Mouse (Mus musculus): ENCODE data around the gene Uhrf1bp1. TPM values are rescaled to one million over a fixed set of nuclear protein-coding genes. Genes with fewer than 3 reads are reported as not detected.

The Uhrf1bp1 gene
- total RNA-seq, 1 experiment = 16.5 TPM

DNA sequence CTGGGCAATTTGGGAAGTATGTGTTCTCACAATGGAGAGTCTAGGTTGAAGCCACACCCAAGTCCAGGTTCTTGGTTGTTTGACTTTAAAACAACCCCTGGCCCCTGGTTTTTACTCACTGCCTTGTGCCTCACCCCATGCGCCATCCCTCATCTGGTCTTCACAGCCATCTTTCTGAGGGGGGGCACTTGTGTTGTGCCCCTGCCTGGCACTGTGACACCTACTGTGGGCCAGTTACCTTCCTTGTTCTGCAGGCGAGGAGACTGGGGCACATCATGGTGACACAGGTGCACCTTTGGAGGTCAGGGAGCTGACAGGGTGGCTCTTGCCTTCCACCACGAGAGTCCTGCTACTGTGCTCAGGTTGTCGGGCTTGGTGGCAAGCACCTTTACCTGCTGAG, 85.9 kb downstream of the Uhrf1bp1 start:
- no peak overlapping the region for H3K27ac ChIP-seq (ENCODE audit: insufficient read depth, low read depth, low read length, poor library complexity, severe bottlenecking)
- in situ Hi-C loops (cut with MboI; ENCODE audit: low sequenced_read_pairs in 2 of 2, unreplicated experiment in 2 of 2) = no loop called here
- peaks cover 8 to 35% of the 10 kb centered on the region in 2 experiments for H3K4me1 ChIP-seq (ENCODE audit: control insufficient read depth in 2 of 2, insufficient read depth in 2 of 2, low read length in 2 of 2, poor library complexity in 1 of 2)

DNA sequence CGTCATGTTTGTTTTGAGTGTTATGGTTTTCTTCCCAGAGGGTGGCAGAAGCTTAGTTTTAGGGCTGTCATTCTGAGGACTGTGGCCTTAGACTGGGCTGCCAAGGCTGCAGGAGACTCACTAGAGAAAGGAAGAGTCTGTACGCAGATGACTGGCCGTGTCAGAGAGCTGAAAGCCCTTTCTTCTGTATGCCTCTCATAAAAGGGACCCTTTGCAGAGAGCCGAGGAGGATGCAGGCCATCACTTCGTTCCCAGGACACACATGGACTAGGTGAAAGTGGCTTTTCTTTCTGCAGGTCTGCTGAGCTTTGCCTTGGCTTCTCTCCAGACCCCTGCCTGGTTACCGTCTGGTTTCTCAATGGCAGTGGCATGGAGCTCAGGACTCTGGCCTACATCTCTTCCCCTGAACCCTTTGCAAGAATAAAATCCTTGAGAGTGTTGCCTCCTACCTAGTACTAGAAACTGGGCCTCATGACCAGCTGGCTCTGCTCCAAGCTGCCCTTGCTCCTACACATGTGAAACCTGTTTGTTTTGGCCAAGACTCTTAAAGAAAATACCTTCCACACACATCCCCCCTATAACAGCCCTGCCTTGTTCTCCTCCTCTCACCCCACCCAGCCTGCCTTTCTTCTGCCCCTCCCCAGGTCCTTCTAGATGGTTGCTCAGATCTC, 89.4 kb downstream of the Uhrf1bp1 start:
- Histone ChIP-seq H3K9ac (ENCODE audit: insufficient read depth, low read depth, low read length, poor library complexity, severe bottlenecking) (no peak overlapping the region), H3K9me3 (ENCODE audit: control insufficient read depth, insufficient read depth, low read depth, low read length) (no peaks in the 10 kb centered on the region), H3K27ac (ENCODE audit: insufficient read depth, low read depth, low read length, poor library complexity, severe bottlenecking) (no peak overlapping the region), H3K4me3 (ENCODE audit: insufficient read depth in 1 of 2, low read depth in 1 of 2, low read length in 2 of 2, poor library complexity in 1 of 2, severe bottlenecking in 1 of 2) (no peak overlapping the region), H3K36me3 (ENCODE audit: control insufficient read depth, insufficient read depth, low read length, poor library complexity, severe bottlenecking) (no peaks in the 10 kb centered on the region), H3K4me1 (ENCODE audit: control insufficient read depth in 2 of 2, insufficient read depth in 2 of 2, low read length in 2 of 2, poor library complexity in 1 of 2) (peaks cover under 1 to 16% of the 10 kb centered on the region in 2 experiments; a peak in 3 of 4 replicates)
- in situ Hi-C loops (cut with MboI; ENCODE audit: low sequenced_read_pairs in 2 of 2, unreplicated experiment in 2 of 2) = no loop called here
- no peak for TF ChIP-seq ZC3H11A (IDR thresholded peaks at IDR 0.05; ENCODE audit: borderline replicate concordance, low read depth, low read length)
- TF ChIP-seq MAFK (IDR thresholded peaks at IDR 0.05; ENCODE audit: insufficient read depth, low read depth, low read length) = no peak
- TF ChIP-seq ZNF384 (IDR thresholded peaks at IDR 0.05; ENCODE audit: low read depth, low read length) = no peak
- no peak for TF ChIP-seq CHD2 (IDR thresholded peaks at IDR 0.05; ENCODE audit: low read depth, low read length)
- TF ChIP-seq HCFC1 (IDR thresholded peaks at IDR 0.05; ENCODE audit: borderline replicate concordance, insufficient read depth, low read length) = no peak
- DNase-seq (ENCODE audit: low read depth, low spot score) = no peak

More for the DNA sequence above, 85.9 kb downstream of the Uhrf1bp1 start:
- Histone ChIP-seq H3K9ac (ENCODE audit: insufficient read depth, low read depth, low read length, poor library complexity, severe bottlenecking) (no peak overlapping the region; the same call in 1 of the 2 replicates), H3K36me3 (ENCODE audit: control insufficient read depth, insufficient read depth, low read length, poor library complexity, severe bottlenecking) (no peaks in the 10 kb centered on the region), H3K4me3 (ENCODE audit: insufficient read depth in 1 of 2, low read depth in 1 of 2, low read length in 2 of 2, poor library complexity in 1 of 2, severe bottlenecking in 1 of 2) (no peak overlapping the region), H3K9me3 (ENCODE audit: control insufficient read depth, insufficient read depth, low read depth, low read length) (no peaks in the 10 kb centered on the region)
- TF ChIP-seq MAFK (IDR thresholded peaks at IDR 0.05; ENCODE audit: insufficient read depth, low read depth, low read length) (no peak), ZNF384 (IDR thresholded peaks at IDR 0.05; ENCODE audit: low read depth, low read length) (no peak), HCFC1 (IDR thresholded peaks at IDR 0.05; ENCODE audit: borderline replicate concordance, insufficient read depth, low read length) (no peak), ZC3H11A (IDR thresholded peaks at IDR 0.05; ENCODE audit: borderline replicate concordance, low read depth, low read length) (no peak), CHD2 (IDR thresholded peaks at IDR 0.05; ENCODE audit: low read depth, low read length) (no peak)
- DNase-seq (ENCODE audit: low read depth, low spot score) = no peak

DNA sequence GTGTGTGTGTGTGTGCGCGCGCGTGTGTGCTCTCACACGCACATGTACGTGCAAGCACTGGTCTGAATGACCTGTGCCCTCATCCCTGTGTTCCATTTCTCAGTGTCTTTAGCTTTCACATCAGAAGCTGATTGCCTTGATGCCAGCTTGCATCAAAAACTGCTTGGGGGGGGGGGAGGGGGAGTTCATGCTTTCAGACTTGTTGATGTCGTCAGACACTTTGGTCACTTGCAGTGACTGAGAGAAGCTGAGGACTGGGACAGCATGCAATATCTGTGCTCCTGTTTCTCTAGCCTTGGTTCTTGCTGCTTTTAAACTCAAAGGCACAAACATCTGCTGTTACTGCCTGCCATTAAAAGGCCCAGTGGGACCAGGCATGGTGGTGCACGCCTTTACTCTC, 90.1 kb downstream of the Uhrf1bp1 start:
- no peak overlapping the region for H3K27ac ChIP-seq (ENCODE audit: insufficient read depth, low read depth, low read length, poor library complexity, severe bottlenecking)
- no peak for TF ChIP-seq ZC3H11A (IDR thresholded peaks at IDR 0.05; ENCODE audit: borderline replicate concordance, low read depth, low read length)
- no peak for TF ChIP-seq HCFC1 (IDR thresholded peaks at IDR 0.05; ENCODE audit: borderline replicate concordance, insufficient read depth, low read length)
- TF ChIP-seq ZNF384 (IDR thresholded peaks at IDR 0.05; ENCODE audit: low read depth, low read length) = no peak
- no peak for TF ChIP-seq MAFK (IDR thresholded peaks at IDR 0.05; ENCODE audit: insufficient read depth, low read depth, low read length)
- no peak for TF ChIP-seq CHD2 (IDR thresholded peaks at IDR 0.05; ENCODE audit: low read depth, low read length)
- no peak overlapping the region for H3K4me3 ChIP-seq (ENCODE audit: insufficient read depth in 1 of 2, low read depth in 1 of 2, low read length in 2 of 2, poor library complexity in 1 of 2, severe bottlenecking in 1 of 2)
- H3K9ac ChIP-seq (ENCODE audit: insufficient read depth, low read depth, low read length, poor library complexity, severe bottlenecking) = no peak overlapping the region
- no peaks in the 10 kb centered on the region for H3K9me3 ChIP-seq (ENCODE audit: control insufficient read depth, insufficient read depth, low read depth, low read length)
- no peaks in the 10 kb centered on the region for H3K36me3 ChIP-seq (ENCODE audit: control insufficient read depth, insufficient read depth, low read length, poor library complexity, severe bottlenecking)
- in situ Hi-C loops (cut with MboI; ENCODE audit: low sequenced_read_pairs in 2 of 2, unreplicated experiment in 2 of 2) = no loop called here
- H3K4me1 ChIP-seq (ENCODE audit: control insufficient read depth in 2 of 2, insufficient read depth in 2 of 2, low read length in 2 of 2, poor library complexity in 1 of 2) = peaks cover 0 to 10% of the 10 kb centered on the region in 2 experiments; a peak in 2 of 4 replicates
- no peak for DNase-seq (ENCODE audit: low read depth, low spot score)

DNA sequence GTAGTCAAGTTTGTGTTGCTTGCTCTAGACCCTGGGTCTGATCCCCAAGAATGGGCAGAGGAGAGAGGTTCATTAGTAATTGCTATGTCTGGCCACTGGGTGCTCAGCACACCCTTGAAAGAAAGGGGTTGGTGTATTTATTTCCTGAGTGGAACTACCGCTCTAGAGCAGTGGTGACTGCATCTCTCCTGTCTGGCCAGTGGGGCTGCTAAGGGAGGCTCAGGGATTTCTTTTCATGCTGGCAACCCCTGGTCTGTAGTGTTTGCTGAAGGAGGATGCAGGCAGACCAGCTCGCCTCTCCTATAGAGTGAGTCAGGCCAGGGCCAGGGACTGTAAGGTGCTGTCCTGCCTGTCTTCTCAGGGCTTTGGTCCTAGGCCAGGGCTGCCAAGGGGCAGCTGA, 90.9 kb downstream of the Uhrf1bp1 start:
- H3K4me1 ChIP-seq (ENCODE audit: control insufficient read depth in 2 of 2, insufficient read depth in 2 of 2, low read length in 2 of 2, poor library complexity in 1 of 2) = peaks cover 0 to 3% of the 10 kb centered on the region in 2 experiments; a peak in 1 of 4 replicates
- DNase-seq (ENCODE audit: low read depth, low spot score) = no peak
- H3K9me3 ChIP-seq (ENCODE audit: control insufficient read depth, insufficient read depth, low read depth, low read length) = no peaks in the 10 kb centered on the region
- H3K36me3 ChIP-seq (ENCODE audit: control insufficient read depth, insufficient read depth, low read length, poor library complexity, severe bottlenecking) = no peaks in the 10 kb centered on the region
- H3K9ac ChIP-seq (ENCODE audit: insufficient read depth, low read depth, low read length, poor library complexity, severe bottlenecking) = no peak overlapping the region
- H3K4me3 ChIP-seq (ENCODE audit: insufficient read depth in 1 of 2, low read depth in 1 of 2, low read length in 2 of 2, poor library complexity in 1 of 2, severe bottlenecking in 1 of 2) = no peak overlapping the region
- no peak overlapping the region for H3K27ac ChIP-seq (ENCODE audit: insufficient read depth, low read depth, low read length, poor library complexity, severe bottlenecking)
- in situ Hi-C loops (cut with MboI; ENCODE audit: low sequenced_read_pairs in 2 of 2, unreplicated experiment in 2 of 2) = no loop called here
- no peak for TF ChIP-seq ZC3H11A (IDR thresholded peaks at IDR 0.05; ENCODE audit: borderline replicate concordance, low read depth, low read length)
- TF ChIP-seq CHD2 (IDR thresholded peaks at IDR 0.05; ENCODE audit: low read depth, low read length) = no peak
- no peak for TF ChIP-seq MAFK (IDR thresholded peaks at IDR 0.05; ENCODE audit: insufficient read depth, low read depth, low read length)
- no peak for TF ChIP-seq ZNF384 (IDR thresholded peaks at IDR 0.05; ENCODE audit: low read depth, low read length)
- TF ChIP-seq HCFC1 (IDR thresholded peaks at IDR 0.05; ENCODE audit: borderline replicate concordance, insufficient read depth, low read length) = no peak

Other genes with a start within 250 kb of the Uhrf1bp1 start
- 79.9 and 97.9 TPM in 2 replicates for gene Nudt3, start 232.9 kb upstream of the Uhrf1bp1 start, total RNA-seq (2012; rRNA removed)
- not detected in 2 replicates for gene RPS10-NUDT3, start 221.2 kb upstream of the Uhrf1bp1 start, total RNA-seq (2012; rRNA removed)
- 1,842 and 2,049 TPM in 2 replicates for gene Rps10, start 219.8 kb upstream of the Uhrf1bp1 start, total RNA-seq (2012; rRNA removed)
- gene Pacsin1, start 200.9 kb upstream of the Uhrf1bp1 start, total RNA-seq (2012; rRNA removed) = 7.9 and 8.8 TPM in 2 replicates
- gene Spdef, start 127.5 kb upstream of the Uhrf1bp1 start, total RNA-seq (2012; rRNA removed) = 0.53 TPM in 1 of 2 replicates, not detected in the other
- gene D17Wsu92e, start 35.8 kb upstream of the Uhrf1bp1 start, total RNA-seq (2012; rRNA removed) = 53.8 and 68.4 TPM in 2 replicates
- 120 and 185 TPM in 2 replicates for gene Snrpc, start 18.3 kb upstream of the Uhrf1bp1 start, total RNA-seq (2012; rRNA removed)
- gene Anks1, start 52.9 kb downstream of the Uhrf1bp1 start, total RNA-seq (2012; rRNA removed) = 20.9 and 24.7 TPM in 2 replicates
- gene Taf11, start 53.4 kb downstream of the Uhrf1bp1 start, total RNA-seq (2012; rRNA removed) = 25.5 and 35.8 TPM in 2 replicates
- 4.8 and 7.3 TPM in 2 replicates for gene Tcp11, start 224.2 kb downstream of the Uhrf1bp1 start, total RNA-seq (2012; rRNA removed)

Data from ES-E14 (cell line).